Mouse (Mus musculus) hindbrain, embryonic 16.5 days (tissue): ENCODE data around the gene Bdh2. TPM values are rescaled to one million over a fixed set of nuclear protein-coding genes. Genes with fewer than 3 reads are reported as not detected.

Experiments used
- ATAC-seq: fragments of 200-750 bp; cut with Nextera tagmentation; 2 replicates; pipeline ENCODE4 v1.8.0; 2017; ENCODE audit warnings: moderate TSS enrichment, moderate library complexity
- H3K27ac ChIP-seq: fragments of 300-500 bp; sonication (generic); 2 replicates; pipeline ENCODE4 v1.5.1; 2014; ENCODE audit warnings: low read depth, mild to moderate bottlenecking, control low read depth, low read length, moderate library complexity
- H3K27me3 ChIP-seq: fragments of 300-500 bp; sonication (generic); replicated peaks from 2 replicates; pipeline ENCODE4 v1.6.1; 2014; ENCODE audit warnings: low read length; ENCODE audit not compliant: control insufficient read depth, insufficient read depth
- H3K36me3 ChIP-seq: fragments of 300-500 bp; sonication (generic); 2 replicates; pipeline ENCODE4 v1.6.1; 2014; ENCODE audit warnings: mild to moderate bottlenecking, low read length, moderate library complexity, mixed read lengths; ENCODE audit not compliant: control insufficient read depth, insufficient read depth
- H3K4me1 ChIP-seq: fragments of 300-500 bp; sonication (generic); 2 replicates; pipeline ENCODE4 v1.6.1; 2014; ENCODE audit warnings: low read depth, low read length; ENCODE audit not compliant: control insufficient read depth, insufficient read depth
- H3K4me2 ChIP-seq: fragments of 300-500 bp; sonication (generic); 2 replicates; pipeline ENCODE4 v1.6.1; 2014; ENCODE audit warnings: mild to moderate bottlenecking, low read length, control low read depth, moderate library complexity
- H3K4me3 ChIP-seq: fragments of 300-500 bp; sonication (generic); 2 replicates; pipeline ENCODE4 v1.5.1; 2014; ENCODE audit warnings: mild to moderate bottlenecking, low read length, control low read depth, moderate library complexity
- H3K9ac ChIP-seq: fragments of 300-500 bp; sonication (generic); 2 replicates; pipeline ENCODE4 v1.6.1; 2014; ENCODE audit warnings: low read depth, mild to moderate bottlenecking, control low read depth, low read length, moderate library complexity
- H3K9me3 ChIP-seq: fragments of 300-500 bp; sonication (generic); 2 replicates; pipeline ENCODE4 v1.6.1; 2014; ENCODE audit warnings: mild to moderate bottlenecking, low read length, moderate library complexity; ENCODE audit not compliant: control insufficient read depth
- WGBS: fragments of 180-500 bp; shearing (Covaris S2); extraction: QIAGEN DNeasy Blood & Tissue Kit; methylation state at CpG from one replicate; pipeline ENCODE4 v1.1.7; 2014; 5-methylcytosine and 5-hydroxymethylcytosine counted together
- polyA plus RNA-seq: library from polyadenylated mRNA; unstranded; fragments of >200 nt; fragmentation: Nextera tagmentation; extraction: Ambion mirVana; gene quantifications from 2 replicates; pipeline ENCODE4 v1.2.1, GENCODE M21; 2015

The Bdh2 gene
- polyA plus RNA-seq, 1 experiment from 2014 or later: 4.8 TPM

DNA sequence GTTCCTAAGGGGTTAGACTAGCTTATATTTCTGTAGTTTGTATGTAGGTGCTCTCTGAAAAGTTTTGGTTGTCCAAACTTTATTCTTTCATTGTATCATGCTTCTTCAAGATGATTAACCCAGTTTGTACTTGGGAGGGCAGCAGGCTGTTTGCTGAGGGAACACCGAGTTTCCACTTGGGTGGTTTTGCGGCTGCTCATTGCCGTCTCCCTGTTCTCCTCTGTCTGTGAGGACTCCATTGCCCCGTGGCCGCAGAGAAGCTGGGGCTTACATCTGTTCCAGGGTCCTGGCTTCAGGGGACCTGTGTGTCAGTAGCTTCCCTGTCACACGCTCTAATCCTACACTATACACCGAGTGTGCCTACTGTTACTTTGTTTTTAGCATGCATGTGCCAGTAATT, 20.8 kb upstream of the Bdh2 start:
- no peaks in the 10 kb centered on the region for H3K27me3 ChIP-seq
- no peak overlapping the region for H3K4me3 ChIP-seq
- no peak overlapping the region for H3K4me2 ChIP-seq
- no peak for ATAC-seq
- no peak overlapping the region for H3K9ac ChIP-seq
- no peak overlapping the region for H3K27ac ChIP-seq
- H3K4me1 ChIP-seq: no peaks in the 10 kb centered on the region
- WGBS: 80% methylated on average over 7 of the region's 7 CpGs
- H3K36me3 ChIP-seq: no peaks in the 10 kb centered on the region
- H3K9me3 ChIP-seq: no peaks in the 10 kb centered on the region

DNA sequence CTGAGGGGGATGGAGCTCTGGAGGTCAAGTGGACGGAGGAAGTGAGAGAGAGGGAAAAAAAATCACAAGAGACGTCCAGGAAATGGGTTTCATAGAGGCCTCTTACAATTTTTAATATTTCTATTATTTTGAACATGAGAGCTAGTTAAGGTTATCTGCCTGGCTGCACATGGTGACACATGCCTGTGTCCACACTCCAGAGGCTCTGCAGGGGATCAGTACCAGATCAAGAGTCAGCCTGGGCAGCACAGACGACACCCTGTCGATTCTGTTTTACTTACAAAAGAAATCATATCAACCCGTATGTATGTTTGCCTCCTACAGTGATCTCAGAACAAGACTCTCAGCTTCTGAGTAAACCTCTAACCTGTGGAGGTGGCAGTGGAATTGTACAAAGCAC, 12.4 kb upstream of the Bdh2 start:
- WGBS: 85% methylated on average over 5 of the region's 5 CpGs
- Histone ChIP-seq H3K9me3 (no peaks in the 10 kb centered on the region), H3K27ac (no peak overlapping the region), H3K9ac (no peak overlapping the region), H3K4me3 (no peak overlapping the region), H3K27me3 (no peaks in the 10 kb centered on the region), H3K36me3 (no peaks in the 10 kb centered on the region), H3K4me2 (no peak overlapping the region), H3K4me1 (no peaks in the 10 kb centered on the region)
- ATAC-seq: no peak

DNA sequence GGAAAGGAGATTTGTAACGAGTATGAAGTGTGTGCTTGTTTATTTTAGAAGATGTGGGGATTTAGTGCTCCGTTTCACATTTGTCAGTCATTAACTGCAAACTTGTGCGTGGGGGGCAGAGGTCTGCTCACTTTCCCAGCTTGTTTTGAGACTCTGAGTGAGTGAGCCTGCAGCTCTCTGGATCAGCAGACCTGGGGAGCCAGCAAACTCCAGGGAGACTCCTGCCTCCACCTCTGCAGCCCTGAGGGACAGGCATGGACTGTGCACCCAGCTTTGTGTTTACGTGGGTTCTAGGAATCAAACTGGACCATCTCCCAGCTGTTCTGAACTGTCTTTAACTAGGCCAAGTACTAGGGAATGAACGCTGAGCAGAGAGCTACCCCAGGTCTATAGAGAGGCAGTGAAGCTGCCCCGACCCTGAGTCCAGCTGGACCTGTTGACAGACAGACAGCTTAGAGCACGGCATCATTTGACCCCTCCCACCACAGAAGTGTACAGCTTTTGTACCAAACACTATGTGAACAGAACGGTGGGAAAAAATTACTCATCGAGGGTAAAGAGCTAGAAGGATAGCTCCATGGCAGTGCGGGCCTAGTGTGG, 11.5 kb upstream of the Bdh2 start:
- Histone ChIP-seq H3K27ac (no peak overlapping the region), H3K4me3 (no peak overlapping the region), H3K9me3 (no peaks in the 10 kb centered on the region), H3K36me3 (no peaks in the 10 kb centered on the region), H3K9ac (no peak overlapping the region), H3K4me2 (no peak overlapping the region), H3K27me3 (no peaks in the 10 kb centered on the region), H3K4me1 (no peaks in the 10 kb centered on the region)
- 93% methylated on average over 10 of the region's 10 CpGs for WGBS
- ATAC-seq: no peak

DNA sequence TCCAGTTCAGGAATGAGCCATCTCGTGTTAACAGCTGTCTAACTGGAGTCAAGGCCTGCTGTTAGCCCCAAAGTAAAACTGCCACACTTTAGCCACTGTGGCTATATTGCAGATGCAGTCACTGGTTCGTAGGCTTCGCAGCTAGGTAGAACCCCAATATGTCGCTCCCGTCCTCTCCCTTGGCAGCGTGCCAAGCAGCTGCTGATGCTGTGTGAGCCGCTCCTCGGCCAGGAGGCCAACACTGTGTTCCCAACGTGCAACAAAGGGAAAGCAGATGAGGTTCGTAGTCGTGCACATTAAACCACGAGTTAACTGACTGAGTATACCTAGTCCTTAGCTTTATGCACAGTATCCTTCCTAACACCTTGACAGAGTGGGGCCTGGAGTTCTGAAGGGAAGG, 8.4 kb upstream of the Bdh2 start:
- Histone ChIP-seq H3K4me3 (no peak overlapping the region), H3K4me1 (no peaks in the 10 kb centered on the region), H3K9me3 (no peaks in the 10 kb centered on the region), H3K27ac (no peak overlapping the region), H3K9ac (no peak overlapping the region), H3K27me3 (no peaks in the 10 kb centered on the region), H3K36me3 (no peaks in the 10 kb centered on the region), H3K4me2 (no peak overlapping the region)
- no peak for ATAC-seq
- 65% methylated on average over 12 of the region's 12 CpGs for WGBS

- no peak overlapping the region for H3K4me3 ChIP-seq
- no peak overlapping the region for H3K4me2 ChIP-seq
- no peaks in the 10 kb centered on the region for H3K4me1 ChIP-seq
- no peaks in the 10 kb centered on the region for H3K9me3 ChIP-seq
- H3K27me3 ChIP-seq: no peaks in the 10 kb centered on the region
- ATAC-seq: no peak
- no peak overlapping the region for H3K27ac ChIP-seq
- no peak overlapping the region for H3K9ac ChIP-seq
- WGBS: 90% methylated on average over 13 of the region's 13 CpGs
- no peaks in the 10 kb centered on the region for H3K36me3 ChIP-seq
Measured at GRCm38 (mm10) chr3:135273047-135273446, 8.0 kb upstream of the Bdh2 start.

DNA sequence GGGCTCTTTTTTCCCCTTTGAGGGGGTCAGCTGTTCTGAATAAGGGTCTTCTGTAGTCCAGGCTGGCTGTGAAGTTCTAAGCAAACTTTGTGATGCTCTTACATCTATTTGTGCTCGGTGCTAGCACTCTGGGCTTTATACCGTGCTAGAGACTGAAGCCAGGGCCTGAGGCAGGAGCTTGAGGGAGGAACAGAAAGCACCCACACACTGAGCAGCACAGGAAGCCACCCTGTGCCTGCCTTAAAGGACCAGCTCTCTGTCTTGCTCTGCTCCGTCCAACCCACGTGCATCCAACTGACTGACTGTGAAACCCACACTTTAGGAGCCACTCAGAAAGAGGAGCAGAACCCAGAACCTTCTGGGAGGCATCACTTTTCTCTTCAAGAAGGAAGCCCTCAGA, 861 bp upstream of the Bdh2 start:
- Histone ChIP-seq H3K9me3 (no peaks in the 10 kb centered on the region), H3K4me1 (peaks cover 4% of the 10 kb centered on the region; the same call in 1 of the 2 replicates), H3K36me3 (no peaks in the 10 kb centered on the region), H3K27ac (no peak overlapping the region), H3K4me3 (no peak overlapping the region), H3K27me3 (no peaks in the 10 kb centered on the region), H3K4me2 (no peak overlapping the region), H3K9ac (no peak overlapping the region; the same call in 1 of the 2 replicates)
- ATAC-seq: no peak
- WGBS: 80% methylated on average over 4 of the region's 4 CpGs

DNA sequence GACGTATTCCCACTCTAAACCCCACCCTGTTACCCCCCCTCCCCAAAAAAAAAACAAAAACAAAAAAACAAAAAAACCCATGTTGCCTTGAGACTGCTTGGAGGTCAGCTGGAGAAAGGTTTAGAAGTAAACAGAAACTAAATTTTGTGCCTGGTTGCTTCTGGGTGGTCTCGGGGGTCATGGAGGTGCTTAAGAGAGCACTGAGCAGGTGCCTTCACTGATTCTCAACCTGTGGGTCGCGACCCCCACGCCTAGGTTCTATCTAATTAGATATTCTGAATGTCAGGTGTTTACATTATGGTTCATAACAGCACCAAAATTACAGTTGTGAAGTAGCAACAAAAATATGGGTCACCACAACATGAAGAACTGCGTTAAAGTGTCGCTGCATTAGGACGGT, 680 bp downstream of the Bdh2 start:
- H3K27me3 ChIP-seq: no peaks in the 10 kb centered on the region
- WGBS: 86% methylated on average over 8 of the region's 8 CpGs
- no peak for ATAC-seq

DNA sequence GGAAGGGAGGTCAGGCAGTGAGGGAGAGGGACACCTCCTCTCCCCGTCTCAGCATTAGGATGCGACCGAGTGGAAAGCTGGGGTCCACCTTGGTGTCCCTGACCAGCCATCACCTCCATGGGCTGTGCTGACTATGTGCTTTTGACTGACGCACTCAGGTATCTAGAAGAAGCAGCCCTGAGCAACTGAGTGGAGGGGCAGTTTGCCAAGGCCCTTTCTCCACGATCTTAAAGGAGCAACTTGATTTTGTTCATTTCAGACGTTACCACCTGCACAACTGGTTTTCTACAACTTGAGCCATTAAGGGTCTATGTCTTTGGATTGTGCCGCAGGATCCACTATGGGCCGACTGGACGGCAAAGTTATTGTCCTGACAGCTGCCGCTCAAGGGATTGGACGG, 4.2 kb downstream of the Bdh2 start:
- no peak overlapping the region for H3K27ac ChIP-seq
- no peak overlapping the region for H3K9ac ChIP-seq
- 90% methylated on average over 11 of the region's 11 CpGs for WGBS
- H3K4me3 ChIP-seq: no peak overlapping the region
- H3K27me3 ChIP-seq: no peaks in the 10 kb centered on the region
- no peak overlapping the region for H3K4me2 ChIP-seq
- H3K36me3 ChIP-seq: no peaks in the 10 kb centered on the region
- peaks cover 4% of the 10 kb centered on the region; the same call in 1 of the 2 replicates for H3K4me1 ChIP-seq
- ATAC-seq: no peak
- no peaks in the 10 kb centered on the region for H3K9me3 ChIP-seq

More for the DNA sequence above, 680 bp downstream of the Bdh2 start:
- Histone ChIP-seq H3K4me3 (no peak overlapping the region), H3K9ac (no peak overlapping the region), H3K4me2 (no peak overlapping the region), H3K4me1 (peaks cover 4% of the 10 kb centered on the region; the same call in 1 of the 2 replicates), H3K27ac (no peak overlapping the region), H3K9me3 (no peaks in the 10 kb centered on the region), H3K36me3 (no peaks in the 10 kb centered on the region)

- Histone ChIP-seq H3K27ac (no peak overlapping the region), H3K27me3 (no peaks in the 10 kb centered on the region), H3K4me3 (no peak overlapping the region), H3K9ac (no peak overlapping the region), H3K4me1 (peaks cover under 1% of the 10 kb centered on the region; the same call in 1 of the 2 replicates), H3K36me3 (no peaks in the 10 kb centered on the region), H3K9me3 (no peaks in the 10 kb centered on the region), H3K4me2 (no peak overlapping the region)
- 87% methylated on average over 3 of the region's 3 CpGs for WGBS
- no peak for ATAC-seq
Measured at GRCm38 (mm10) chr3:135285807-135286206, 4.8 kb downstream of the Bdh2 start.
